Mouse (Mus musculus) hindbrain, embryonic 15.5 days (tissue): ENCODE data around the gene Cep135. TPM values are rescaled to one million over a fixed set of nuclear protein-coding genes. Genes with fewer than 3 reads are reported as not detected.

ENCODE experiments used
- ATAC-seq: fragments of 200-750 bp; cut with Nextera tagmentation; 2 replicates; pipeline ENCODE4 v1.8.0; 2017; ENCODE audit warnings: low read depth, moderate number of reproducible peaks, moderate TSS enrichment; ENCODE audit not compliant: low FRiP score
- H3K27ac ChIP-seq: fragments of 300-500 bp; sonication (generic); replicated peaks from 2 replicates; pipeline ENCODE4 v1.5.1; 2015; ENCODE audit warnings: mild to moderate bottlenecking, inconsistent platforms
- H3K27me3 ChIP-seq: fragments of 300-500 bp; sonication (generic); 2 replicates; pipeline ENCODE4 v1.6.1; 2015; ENCODE audit warnings: control low read depth, inconsistent platforms
- H3K36me3 ChIP-seq: fragments of 300-500 bp; sonication (generic); 2 replicates; pipeline ENCODE4 v1.6.1; 2015; ENCODE audit warnings: control low read depth, inconsistent platforms
- H3K4me1 ChIP-seq: fragments of 300-500 bp; sonication (generic); replicated peaks from 2 replicates; pipeline ENCODE4 v1.6.1; 2015; ENCODE audit warnings: control low read depth, inconsistent platforms
- H3K4me2 ChIP-seq: fragments of 300-500 bp; sonication (generic); 2 replicates; pipeline ENCODE4 v1.6.1; 2015; ENCODE audit warnings: moderate library complexity, mild to moderate bottlenecking, inconsistent platforms
- H3K4me3 ChIP-seq: fragments of 300-500 bp; sonication (generic); 2 replicates; pipeline ENCODE4 v1.5.1; 2015; ENCODE audit warnings: mild to moderate bottlenecking, inconsistent platforms
- H3K9ac ChIP-seq: fragments of 300-500 bp; sonication (generic); 2 replicates; pipeline ENCODE4 v1.6.1; 2015; ENCODE audit warnings: inconsistent platforms
- H3K9me3 ChIP-seq: fragments of 300-500 bp; sonication (generic); 2 replicates; pipeline ENCODE4 v1.6.1; 2016; ENCODE audit warnings: control low read depth, inconsistent platforms
- WGBS: fragments of 180-500 bp; shearing (Covaris S2); methylation state at CpG from one replicate; pipeline ENCODE4 v1.1.7; 2015; 5-methylcytosine and 5-hydroxymethylcytosine counted together
- polyA plus RNA-seq: library from polyadenylated mRNA; unstranded; fragments of >200 nt; fragmentation: Nextera tagmentation; extraction: Ambion mirVana; gene quantifications from 2 replicates; pipeline ENCODE4 v1.2.1, GENCODE M21; 2015

Gene Cep135
- polyA plus RNA-seq, 1 experiment from 2014 or later: 3.3 TPM

- Histone ChIP-seq H3K27ac (no peak overlapping the region), H3K9ac (no peak overlapping the region), H3K27me3 (no peaks in the 10 kb centered on the region), H3K9me3 (no peaks in the 10 kb centered on the region), H3K4me3 (no peak overlapping the region), H3K36me3 (no peaks in the 10 kb centered on the region), H3K4me2 (no peak overlapping the region), H3K4me1 (peaks cover 8% of the 10 kb centered on the region)
- 69% methylated on average over 4 of the region's 4 CpGs for WGBS
- ATAC-seq: no peak
These were observed 61.4 kb downstream of the Cep135 start for GRCm38 (mm10) chr5:76649897-76650296.

GRCm38 (mm10) chr5:76651151-76651725 is 62.7 kb downstream of the Cep135 start:
- 0 out of 2 replicates have a peak overlapping the region, but pooled peaks have one; percentile 31 for H3K27ac ChIP-seq
- no peaks in the 10 kb centered on the region for H3K9me3 ChIP-seq
- no peak overlapping the region for H3K4me2 ChIP-seq
- 66% methylated on average over 5 of the region's 5 CpGs for WGBS
- no peak overlapping the region for H3K9ac ChIP-seq
- H3K36me3 ChIP-seq: no peaks in the 10 kb centered on the region
- H3K27me3 ChIP-seq: no peaks in the 10 kb centered on the region
- H3K4me1 ChIP-seq: peaks cover 8% of the 10 kb centered on the region
- ATAC-seq: peak; percentile 69; the same call in 1 of the 2 replicates
- H3K4me3 ChIP-seq: no peak overlapping the region

- ATAC-seq: no peak
- Histone ChIP-seq H3K27me3 (no peaks in the 10 kb centered on the region), H3K27ac (peak within 1 kb of the TSS; percentile 99), H3K36me3 (no peaks in the 10 kb centered on the region), H3K4me3 (peak within 1 kb of the TSS; percentile 98), H3K9ac (peak within 1 kb of the TSS; percentile 100), H3K4me1 (peaks cover 33% of the 10 kb centered on the region), H3K4me2 (peak within 1 kb of the TSS; percentile 91), H3K9me3 (no peaks in the 10 kb centered on the region)
- WGBS: 84% methylated on average over 2 of the region's 2 CpGs
These were observed 67.7 kb downstream of the Cep135 start, which contains the start of gene C530008M17Rik for GRCm38 (mm10) chr5:76656212-76656611. C530008M17Rik (plus strand) TSS chr5:76656512.

GRCm38 (mm10) chr5:76657245-76658083 is 69.0 kb downstream of the Cep135 start:
- no peaks in the 10 kb centered on the region for H3K27me3 ChIP-seq
- H3K9ac ChIP-seq: peak overlapping the region; percentile 100
- no peaks in the 10 kb centered on the region for H3K9me3 ChIP-seq
- peaks cover 32% of the 10 kb centered on the region for H3K4me1 ChIP-seq
- H3K36me3 ChIP-seq: no peaks in the 10 kb centered on the region
- H3K4me2 ChIP-seq: peak overlapping the region; percentile 91
- H3K4me3 ChIP-seq: peak overlapping the region; percentile 98
- under 1% methylated on average over 66 of the region's 80 CpGs for WGBS
- peak overlapping the region; percentile 99 for H3K27ac ChIP-seq
- ATAC-seq: peak; percentile 92

GRCm38 (mm10) chr5:76658084-76658934 is 69.8 kb downstream of the Cep135 start:
- peak overlapping the region; percentile 98 for H3K4me3 ChIP-seq

GRCm38 (mm10) chr5:76659958-76660635 is 71.6 kb downstream of the Cep135 start:
- no peaks in the 10 kb centered on the region for H3K9me3 ChIP-seq
- no peaks in the 10 kb centered on the region for H3K36me3 ChIP-seq
- H3K27ac ChIP-seq: no peak overlapping the region
- H3K4me3 ChIP-seq: peak overlapping the region; percentile 98; the same call in 1 of the 2 replicates
- no peak for ATAC-seq
- 68% methylated on average over 8 of the region's 8 CpGs for WGBS
- no peak overlapping the region for H3K9ac ChIP-seq
- H3K4me1 ChIP-seq: peaks cover 42% of the 10 kb centered on the region
- no peaks in the 10 kb centered on the region for H3K27me3 ChIP-seq
- peak overlapping the region; percentile 91 for H3K4me2 ChIP-seq

More at GRCm38 (mm10) chr5:76658084-76658934, 69.8 kb downstream of the Cep135 start:
- ATAC-seq: peak; percentile 76
- under 1% methylated on average over 38 of the region's 38 CpGs for WGBS
- Histone ChIP-seq H3K4me1 (peaks cover 36% of the 10 kb centered on the region), H3K27me3 (no peaks in the 10 kb centered on the region), H3K4me2 (peak overlapping the region; percentile 91), H3K9ac (peak overlapping the region; percentile 100), H3K36me3 (no peaks in the 10 kb centered on the region), H3K9me3 (no peaks in the 10 kb centered on the region), H3K27ac (peak overlapping the region; percentile 99)

GRCm38 (mm10) chr5:76661310-76661709 is 72.8 kb downstream of the Cep135 start:
- WGBS: 56% methylated on average over 4 of the region's 4 CpGs
- no peak overlapping the region for H3K27ac ChIP-seq
- no peak overlapping the region for H3K4me2 ChIP-seq
- H3K4me3 ChIP-seq: no peak overlapping the region
- no peaks in the 10 kb centered on the region for H3K27me3 ChIP-seq
- H3K9ac ChIP-seq: no peak overlapping the region
- peaks cover 52% of the 10 kb centered on the region for H3K4me1 ChIP-seq
- H3K36me3 ChIP-seq: no peaks in the 10 kb centered on the region
- ATAC-seq: no peak
- H3K9me3 ChIP-seq: no peaks in the 10 kb centered on the region

GRCm38 (mm10) chr5:76664936-76665335 is 76.4 kb downstream of the Cep135 start:
- no peaks in the 10 kb centered on the region for H3K27me3 ChIP-seq
- H3K9ac ChIP-seq: no peak overlapping the region
- ATAC-seq: no peak
- no peak overlapping the region for H3K27ac ChIP-seq
- no peak overlapping the region for H3K4me2 ChIP-seq
- no peaks in the 10 kb centered on the region for H3K36me3 ChIP-seq
- 45% methylated on average over 7 of the region's 7 CpGs for WGBS
- H3K4me1 ChIP-seq: peaks cover 53% of the 10 kb centered on the region
- no peaks in the 10 kb centered on the region for H3K9me3 ChIP-seq
- no peak overlapping the region for H3K4me3 ChIP-seq

- Histone ChIP-seq H3K27me3 (no peaks in the 10 kb centered on the region), H3K27ac (peak overlapping the region; percentile 45), H3K9me3 (no peaks in the 10 kb centered on the region), H3K4me1 (peaks cover 48% of the 10 kb centered on the region), H3K4me3 (no peak overlapping the region), H3K9ac (no peak overlapping the region), H3K4me2 (peak overlapping the region; percentile 29; the same call in 1 of the 2 replicates), H3K36me3 (no peaks in the 10 kb centered on the region)
- 6% methylated on average over 7 of the region's 7 CpGs for WGBS
- 0 out of 2 replicates have a peak, but pooled peaks have one; percentile 31 for ATAC-seq
These were observed 76.9 kb downstream of the Cep135 start for GRCm38 (mm10) chr5:76665421-76665820.

GRCm38 (mm10) chr5:76666026-76666756 is 77.7 kb downstream of the Cep135 start:
- WGBS: 36% methylated on average over 6 of the region's 6 CpGs
- Histone ChIP-seq H3K27ac (peak overlapping the region; percentile 45; the same call in 1 of the 2 replicates), H3K27me3 (no peaks in the 10 kb centered on the region), H3K9ac (no peak overlapping the region), H3K4me2 (no peak overlapping the region), H3K9me3 (no peaks in the 10 kb centered on the region), H3K4me1 (peaks cover 42% of the 10 kb centered on the region), H3K36me3 (no peaks in the 10 kb centered on the region), H3K4me3 (no peak overlapping the region)
- ATAC-seq: 0 out of 2 replicates have a peak, but pooled peaks have one; percentile 36
